ENCODE assay signal across 14 mouse cellular contexts in the genomic region with DNA sequence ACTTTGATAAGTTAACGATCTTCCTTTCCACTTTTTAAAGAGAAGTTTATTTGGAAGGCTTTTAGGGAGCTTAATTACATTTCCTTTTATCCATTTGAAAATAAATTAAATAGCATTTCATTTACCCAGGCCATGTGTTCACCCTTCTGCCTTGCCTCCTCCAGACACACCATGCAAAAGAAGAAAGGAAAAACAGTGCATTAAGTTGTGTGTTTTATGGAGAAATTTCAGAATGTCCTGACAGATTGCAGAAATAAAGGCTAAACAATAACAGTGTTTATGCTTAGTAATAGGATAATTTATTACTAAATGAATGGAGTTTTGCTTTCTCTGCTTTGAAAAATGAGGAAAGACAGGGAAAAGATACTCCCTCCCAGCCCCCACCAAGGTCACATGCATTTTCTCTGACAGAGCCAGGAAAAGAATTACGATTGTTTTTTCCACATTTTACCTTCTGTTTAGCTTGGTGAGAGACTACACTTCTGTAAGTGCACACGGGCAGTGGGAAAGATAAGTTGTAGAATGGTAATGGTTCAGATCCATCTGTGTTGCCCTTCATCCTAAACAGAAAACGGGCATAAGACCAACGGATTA.
DNase-seq lines count a peak whose midpoint lies in the region; ATAC-seq lines count a peak whose summit lies in the region.
"Had no signal": no experiment of that assay in that cellular context is flagged by ENCODE, and none has a peak within 500 bp of the region (broad histone marks: within the 10 kb centered on the region; RNA-seq: fewer than 3 reads in every experiment).

No protein-coding gene starts in this region.

- DNase-seq in forebrain, embryonic 10.5 days (ENCODE audit: extremely low spot score, low spot score), result no peak
- DNase-seq in kidney, adult 9 months, result no peak
- peak; percentile 10 for DNase-seq in adrenal gland, postnatal 25 days
- no peak for DNase-seq in spleen, postnatal 4 days (ENCODE audit: low spot score in 2 of 2)
- DNase-seq: cerebellum, adult 18-20 months; heart, postnatal 10 days had no signal

- 57% methylated on average over 5 of the region's 5 CpGs for WGBS in forebrain, embryonic 15.5 days
- 85% methylated on average over 5 of the region's 5 CpGs for WGBS in forebrain, embryonic 10.5 days
- 24% methylated on average over 5 of the region's 5 CpGs for WGBS in kidney, embryonic 16.5 days
- WGBS in limb, embryonic 13.5 days, result 37% methylated on average over 5 of the region's 5 CpGs

- no peak overlapping the region for H3K9ac ChIP-seq in forebrain, embryonic 15.5 days (replicated peaks)
- no peak overlapping the region for H3K9ac ChIP-seq in kidney, embryonic 16.5 days (replicated peaks; ENCODE audit: low read length)
- H3K9ac ChIP-seq in limb, embryonic 13.5 days, result no peak overlapping the region
- H3K9ac ChIP-seq: hindbrain, embryonic 15.5 days; liver, embryonic 12.5 days; midbrain, embryonic 15.5 days; neural tube, embryonic 12.5 days had no signal

- H3K27ac ChIP-seq in forebrain, embryonic 15.5 days (replicated peaks), result no peak overlapping the region
- no peak overlapping the region for H3K27ac ChIP-seq in forebrain, embryonic 10.5 days
- peak overlapping the region; percentile 80 for H3K27ac ChIP-seq in kidney, embryonic 16.5 days (ENCODE audit: low read length)
- no peak overlapping the region for H3K27ac ChIP-seq in limb, embryonic 13.5 days
- H3K27ac ChIP-seq: hindbrain, embryonic 15.5 days; liver, embryonic 12.5 days; macrophage; midbrain, embryonic 15.5 days; neural tube, embryonic 12.5 days had no signal

- peaks cover 11% of the 10 kb centered on the region for H3K4me1 ChIP-seq in forebrain, embryonic 15.5 days
- H3K4me1 ChIP-seq in forebrain, embryonic 10.5 days, result peaks cover 9% of the 10 kb centered on the region
- H3K4me1 ChIP-seq in kidney, embryonic 16.5 days (ENCODE audit: insufficient read depth, low read length), result peaks cover 14% of the 10 kb centered on the region; the same call in 1 of the 2 replicates
- peaks cover 17% of the 10 kb centered on the region; the same call in 1 of the 2 replicates for H3K4me1 ChIP-seq in limb, embryonic 13.5 days
- H3K4me1 ChIP-seq: hindbrain, embryonic 15.5 days; midbrain, embryonic 15.5 days; neural tube, embryonic 12.5 days had no signal

- H3K4me2 ChIP-seq in forebrain, embryonic 15.5 days (replicated peaks), result no peak overlapping the region
- peak overlapping the region; percentile 44 for H3K4me2 ChIP-seq in kidney, embryonic 16.5 days (replicated peaks; ENCODE audit: low read depth, low read length)
- peak overlapping the region; percentile 27; the same call in 1 of the 2 replicates for H3K4me2 ChIP-seq in limb, embryonic 13.5 days (replicated peaks)
- H3K4me2 ChIP-seq: hindbrain, embryonic 15.5 days; midbrain, embryonic 15.5 days had no signal

- ATAC-seq in forebrain, embryonic 15.5 days (replicated peaks), result 0 out of 2 replicates have a peak, but pooled peaks have one; percentile 23
- peak; percentile 75 for ATAC-seq in kidney, embryonic 16.5 days (ENCODE audit: low FRiP score, low TSS enrichment)
- ATAC-seq in limb, embryonic 13.5 days (ENCODE audit: low FRiP score, low read depth), result no peak
- ATAC-seq: liver, embryonic 12.5 days; midbrain, embryonic 15.5 days had no signal

- no peak overlapping the region for H3K4me3 ChIP-seq in forebrain, embryonic 15.5 days
- no peak overlapping the region for H3K4me3 ChIP-seq in forebrain, embryonic 10.5 days
- no peak overlapping the region for H3K4me3 ChIP-seq in kidney, embryonic 16.5 days (ENCODE audit: low read length)
- H3K4me3 ChIP-seq in limb, embryonic 13.5 days, result no peak overlapping the region
- H3K4me3 ChIP-seq: hindbrain, embryonic 15.5 days; liver, embryonic 12.5 days; midbrain, embryonic 15.5 days; neural tube, embryonic 12.5 days had no signal

- H3K9me3 ChIP-seq in forebrain, embryonic 15.5 days, result no peaks in the 10 kb centered on the region
- H3K9me3 ChIP-seq in forebrain, embryonic 10.5 days, result no peaks in the 10 kb centered on the region
- no peaks in the 10 kb centered on the region for H3K9me3 ChIP-seq in kidney, embryonic 16.5 days (ENCODE audit: low read length)
- H3K9me3 ChIP-seq in limb, embryonic 13.5 days, result no peaks in the 10 kb centered on the region
- H3K9me3 ChIP-seq: hindbrain, embryonic 15.5 days; liver, embryonic 12.5 days; midbrain, embryonic 15.5 days; neural tube, embryonic 12.5 days had no signal

- no peaks in the 10 kb centered on the region for H3K36me3 ChIP-seq in forebrain, embryonic 15.5 days
- H3K36me3 ChIP-seq in forebrain, embryonic 10.5 days (replicated peaks), result no peaks in the 10 kb centered on the region
- no peaks in the 10 kb centered on the region for H3K36me3 ChIP-seq in kidney, embryonic 16.5 days (ENCODE audit: insufficient read depth, low read length)
- no peaks in the 10 kb centered on the region for H3K36me3 ChIP-seq in limb, embryonic 13.5 days
- H3K36me3 ChIP-seq: hindbrain, embryonic 15.5 days; liver, embryonic 12.5 days; midbrain, embryonic 15.5 days; neural tube, embryonic 12.5 days had no signal

- no peaks in the 10 kb centered on the region for H3K27me3 ChIP-seq in forebrain, embryonic 15.5 days
- H3K27me3 ChIP-seq in forebrain, embryonic 10.5 days (ENCODE audit: poor library complexity, severe bottlenecking), result no peaks in the 10 kb centered on the region
- H3K27me3 ChIP-seq in kidney, embryonic 16.5 days (ENCODE audit: insufficient read depth, low read length), result no peaks in the 10 kb centered on the region
- H3K27me3 ChIP-seq in limb, embryonic 13.5 days, result no peaks in the 10 kb centered on the region
- H3K27me3 ChIP-seq: hindbrain, embryonic 15.5 days; liver, embryonic 12.5 days; midbrain, embryonic 15.5 days; neural tube, embryonic 12.5 days had no signal
